Mouse (Mus musculus) thymus, postnatal 14 days (tissue): Measurements from ENCODE around the gene Kirrel2.

Experiments
- DNase-seq: peaks from one replicate; pipeline ENCODE4 v3.0.0; 2021

Kirrel2 gene

GRCm38 (mm10) chr7:30444971-30445751, 12.3 kb downstream of the Kirrel2 start, which contains the start of gene Aplp1:
Aplp1 (minus strand) TSS chr7:30445535.
- DNase-seq = peak; percentile 55

DNA sequence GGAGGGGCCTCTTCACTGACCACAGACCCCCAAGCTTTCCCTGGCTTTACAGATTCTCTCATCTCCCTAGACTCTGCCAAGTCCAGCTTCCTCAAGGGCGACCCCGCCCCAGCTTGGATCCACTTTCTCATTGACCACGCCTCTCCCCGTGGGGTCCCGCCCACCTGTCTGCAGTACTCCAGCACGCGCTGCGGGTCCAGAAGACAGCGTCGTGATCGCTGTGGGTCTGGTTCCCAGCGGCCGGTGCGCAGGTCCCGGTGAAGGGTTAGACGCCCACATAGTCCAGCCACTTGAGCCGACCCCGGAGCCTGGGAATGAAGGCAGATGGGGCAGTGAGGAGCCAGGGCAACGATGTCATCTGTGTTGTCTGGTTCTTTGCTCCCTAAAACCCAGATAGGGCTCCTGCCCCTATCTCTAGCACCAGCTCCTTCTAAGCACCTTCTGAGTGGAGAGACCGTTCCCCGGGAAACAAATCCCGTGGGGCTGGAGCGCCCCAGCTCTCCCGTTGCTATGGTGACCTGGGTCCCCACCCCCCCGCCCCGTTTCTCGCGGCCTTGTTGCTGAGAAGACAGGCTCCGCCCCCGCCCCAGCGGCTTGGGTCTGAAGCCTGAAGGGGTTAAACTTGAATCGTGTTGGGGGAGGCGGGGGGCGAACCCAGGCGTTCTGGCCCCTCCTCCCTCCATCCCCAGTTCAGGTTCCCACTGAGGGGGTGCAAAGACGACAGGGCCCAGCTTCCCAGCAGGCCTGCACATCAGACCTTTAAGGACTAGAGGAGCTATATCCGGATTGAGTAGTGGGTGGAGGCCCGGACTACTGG, 13.1 kb downstream of the Kirrel2 start:
- no peak for DNase-seq

DNA sequence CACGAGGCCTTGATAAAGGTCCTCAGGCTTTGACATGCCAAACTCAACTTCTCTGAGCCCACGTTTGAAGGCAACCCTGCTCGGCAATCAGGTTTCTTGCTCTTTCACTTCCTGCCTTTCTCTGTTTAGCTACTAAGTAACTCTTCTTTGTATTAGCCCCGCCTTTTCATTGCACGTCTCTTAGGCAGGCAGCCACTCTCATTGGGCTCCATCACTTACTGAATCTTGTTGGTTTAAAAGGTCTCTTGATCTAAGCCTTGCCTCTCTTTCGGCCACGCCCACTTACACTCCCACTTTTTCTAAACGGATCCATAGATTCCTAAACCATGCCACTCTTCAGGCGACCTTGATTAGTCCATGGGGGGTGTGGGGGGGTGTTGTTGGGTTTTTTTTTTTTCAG, 13.8 kb downstream of the Kirrel2 start:
- no peak for DNase-seq

DNA sequence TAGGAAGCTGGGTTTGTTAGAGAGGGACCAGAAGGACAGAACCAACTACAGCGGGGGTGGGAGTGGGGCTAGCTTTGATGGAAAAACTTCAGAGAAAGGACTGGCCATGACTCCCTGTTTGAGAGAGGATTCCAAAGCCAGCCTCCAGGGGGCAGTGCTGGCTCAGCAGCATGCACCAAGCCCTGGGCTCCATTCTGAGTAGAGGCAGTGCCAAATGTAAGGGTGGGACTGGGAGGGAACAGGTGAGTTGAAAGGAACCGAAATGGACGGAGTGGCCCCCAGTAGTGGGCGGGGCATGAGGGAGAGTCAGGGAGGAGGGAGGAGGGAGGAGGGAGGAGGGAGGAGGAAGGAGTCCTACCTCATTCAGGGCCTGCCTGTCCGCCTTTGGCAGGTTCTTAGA, 16.8 kb downstream of the Kirrel2 start:
- DNase-seq = peak; percentile 59

DNA sequence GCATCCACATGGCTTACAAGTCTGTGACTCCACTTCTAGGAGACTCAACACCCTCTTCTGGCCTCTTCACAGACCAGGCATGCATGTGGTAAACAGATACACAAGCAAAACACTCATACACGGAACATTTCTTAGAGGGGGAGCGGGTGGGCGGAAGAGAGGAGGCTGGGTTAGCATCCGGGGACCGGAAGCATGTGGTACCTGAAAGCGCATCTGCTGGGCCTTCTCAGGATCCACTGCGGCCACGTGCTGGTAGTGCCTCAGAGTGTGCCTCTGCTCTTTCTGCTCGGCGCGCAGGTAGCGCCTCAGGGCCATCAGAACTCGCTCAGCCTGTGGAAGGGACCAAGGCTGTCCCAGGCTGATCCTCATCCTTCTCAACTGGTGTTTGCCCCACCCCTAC, 17.8 kb downstream of the Kirrel2 start:
- no peak for DNase-seq

GRCm38 (mm10) chr7:30436879-30437278, 20.6 kb downstream of the Kirrel2 start:
- no peak for DNase-seq

- DNase-seq = no peak
These were observed 22.3 kb downstream of the Kirrel2 start for GRCm38 (mm10) chr7:30435156-30435555.

DNA sequence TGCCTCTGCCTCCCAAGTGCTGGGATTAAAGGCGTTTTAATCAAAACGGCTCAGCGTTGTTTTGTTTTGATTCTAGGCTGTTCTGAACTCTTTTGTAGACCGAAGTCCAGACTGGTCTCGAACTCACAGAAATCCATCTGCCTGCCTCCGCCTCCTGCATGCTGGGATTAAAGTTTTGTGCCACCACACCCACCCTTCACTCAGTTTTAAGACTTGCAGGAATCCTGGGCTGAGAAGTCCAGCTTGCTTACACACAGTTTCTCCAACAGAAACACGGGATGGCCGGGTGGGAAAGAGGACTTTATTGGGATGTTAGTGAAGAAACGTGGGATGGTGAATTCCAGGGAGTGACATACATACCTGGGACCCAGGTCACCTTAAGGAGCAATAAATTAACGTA, 22.8 kb downstream of the Kirrel2 start:
- DNase-seq = no peak

DNA sequence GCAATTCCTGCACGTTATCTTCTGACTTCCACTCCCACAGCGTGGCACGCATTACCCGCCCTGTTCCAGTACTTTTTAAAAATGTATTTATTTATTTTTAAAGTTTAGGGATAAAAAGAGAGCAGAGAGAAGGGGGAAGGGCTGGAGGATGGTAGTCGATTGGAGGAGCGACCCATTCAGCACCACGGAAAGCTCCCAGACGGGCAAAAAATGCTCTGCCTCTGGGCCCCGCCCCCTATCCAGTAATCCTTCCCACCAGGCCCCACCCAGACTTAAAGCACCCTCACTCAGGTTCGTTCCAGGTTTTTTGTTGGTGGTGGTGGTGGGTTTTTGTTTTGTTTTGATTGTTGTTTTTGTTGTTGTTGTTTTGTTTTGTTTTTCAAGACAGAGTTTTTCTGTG, 23.3 kb downstream of the Kirrel2 start:
- peak; percentile 51 for DNase-seq

DNA sequence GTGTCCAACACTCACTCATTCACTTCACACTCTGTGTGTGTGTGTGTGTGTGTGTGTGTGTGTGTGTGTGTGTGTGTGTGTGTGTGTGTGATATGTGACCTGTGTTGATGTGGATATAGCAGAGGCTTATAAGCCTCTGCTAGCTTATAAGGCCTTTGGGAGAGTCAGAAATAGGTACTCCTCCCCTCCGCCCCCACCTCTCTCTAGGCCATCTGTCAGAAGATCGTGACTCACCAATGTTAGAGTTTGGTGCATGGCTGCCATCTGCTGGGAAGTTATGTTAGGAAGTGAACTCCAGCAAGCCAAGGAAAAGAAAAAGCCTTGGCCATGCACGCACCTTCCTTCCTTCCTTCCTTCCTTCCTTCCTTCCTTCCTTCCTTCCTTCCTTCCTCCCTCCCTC, 25.7 kb downstream of the Kirrel2 start:
- DNase-seq = peak; percentile 80

DNA sequence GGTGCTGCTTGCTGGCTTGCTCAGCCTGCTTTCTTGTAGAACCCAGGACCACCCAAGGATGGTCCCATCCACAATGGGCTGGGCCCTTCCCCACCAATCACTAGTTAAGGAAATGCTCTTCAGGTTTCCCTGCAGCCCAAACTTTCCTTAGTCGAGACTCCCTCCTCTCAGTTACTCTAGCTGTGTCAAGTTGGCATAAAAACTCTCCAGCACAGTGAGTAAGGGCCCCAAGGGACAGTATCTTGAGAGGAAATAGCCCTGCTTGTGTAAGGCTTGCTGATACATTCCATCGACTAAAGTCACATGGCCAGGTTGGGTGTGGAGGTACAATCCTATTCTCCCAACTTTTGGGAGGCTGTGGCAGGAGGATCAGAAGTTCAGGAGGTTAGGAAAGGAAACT, 27.3 kb downstream of the Kirrel2 start:
- DNase-seq = no peak

- no peak for DNase-seq
These were observed 28.2 kb downstream of the Kirrel2 start for GRCm38 (mm10) chr7:30429327-30429726.

DNA sequence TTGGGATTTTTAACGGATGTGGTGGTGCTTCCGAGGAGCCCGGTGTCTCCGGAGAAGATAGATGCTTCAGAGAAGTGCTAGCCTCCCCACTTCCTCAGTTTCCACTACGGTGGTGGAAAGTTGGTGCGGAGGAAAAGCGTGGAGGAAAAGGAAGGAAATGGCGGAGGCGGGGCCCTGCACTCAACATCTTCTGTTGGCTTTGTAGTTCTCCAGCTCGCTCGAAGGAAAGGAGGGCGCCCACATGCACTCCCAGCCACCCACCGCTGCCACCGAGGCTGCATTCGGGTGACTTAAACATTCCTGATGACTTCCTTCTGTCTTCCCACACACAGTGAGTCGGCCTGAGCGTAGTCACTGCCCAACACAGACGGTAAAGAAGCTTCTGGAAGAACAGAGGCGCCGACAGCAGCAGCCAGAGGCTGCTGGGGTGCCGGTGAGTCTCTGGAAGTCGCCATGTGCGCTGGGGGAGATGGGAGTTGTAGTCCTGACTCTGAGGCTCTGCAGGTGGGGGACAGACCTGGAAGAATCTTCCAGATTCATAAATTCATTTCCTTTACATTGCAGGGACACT, 34.3 kb downstream of the Kirrel2 start:
- DNase-seq = peak; percentile 75

DNA sequence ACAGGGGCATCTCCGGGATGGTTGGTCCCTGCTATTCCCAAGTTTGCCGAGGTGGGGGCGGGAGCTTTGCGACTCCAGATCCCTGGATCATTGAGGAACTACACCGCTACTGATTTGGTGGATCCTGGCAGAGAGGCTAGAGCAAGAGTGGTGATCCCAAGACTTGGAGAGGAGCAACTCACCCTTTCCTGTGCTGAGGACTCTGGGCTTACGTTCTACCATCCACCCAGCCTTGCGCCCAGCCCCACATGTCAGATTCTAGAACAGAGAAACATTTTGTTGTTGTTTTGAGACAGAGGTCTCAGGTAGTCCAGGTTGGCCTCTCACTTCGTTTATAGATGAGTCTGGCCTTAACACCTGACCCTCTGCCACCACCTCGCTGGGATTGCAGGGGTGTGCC, 34.9 kb downstream of the Kirrel2 start:
- no peak for DNase-seq

DNA sequence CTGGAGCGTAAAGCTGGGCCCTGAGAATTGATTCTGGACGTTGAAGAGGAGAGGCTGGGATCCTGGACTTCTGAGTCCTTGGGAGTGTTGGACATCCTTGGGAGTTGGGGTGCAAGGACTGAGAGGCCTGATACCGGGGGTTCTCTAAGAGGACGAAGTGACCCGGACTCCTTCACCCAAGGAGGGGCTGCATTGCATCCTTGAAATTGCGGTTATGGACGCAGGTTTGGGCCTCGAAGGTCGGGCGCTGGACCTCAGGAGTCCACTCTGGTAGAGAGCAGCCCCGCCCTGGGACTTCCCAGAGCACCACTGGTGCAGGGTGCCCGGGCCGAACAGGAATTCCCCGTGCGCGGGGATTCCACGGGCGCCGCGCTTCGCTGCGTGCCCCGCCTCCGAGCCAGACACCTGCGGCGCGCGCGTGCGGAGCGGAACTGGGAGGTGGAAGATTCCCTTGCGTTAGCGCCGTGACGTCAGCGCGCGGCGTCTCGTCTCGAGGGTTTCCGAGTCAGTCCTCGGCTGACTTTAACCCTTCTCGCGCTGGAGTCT, 35.5 kb downstream of the Kirrel2 start:
- peak; percentile 97 for DNase-seq

- peak; percentile 95 for DNase-seq
These were observed 36.2 kb downstream of the Kirrel2 start, which contains the start of gene Nfkbid for GRCm38 (mm10) chr7:30421175-30421889. Nfkbid (plus strand) TSS chr7:30421732.

DNA sequence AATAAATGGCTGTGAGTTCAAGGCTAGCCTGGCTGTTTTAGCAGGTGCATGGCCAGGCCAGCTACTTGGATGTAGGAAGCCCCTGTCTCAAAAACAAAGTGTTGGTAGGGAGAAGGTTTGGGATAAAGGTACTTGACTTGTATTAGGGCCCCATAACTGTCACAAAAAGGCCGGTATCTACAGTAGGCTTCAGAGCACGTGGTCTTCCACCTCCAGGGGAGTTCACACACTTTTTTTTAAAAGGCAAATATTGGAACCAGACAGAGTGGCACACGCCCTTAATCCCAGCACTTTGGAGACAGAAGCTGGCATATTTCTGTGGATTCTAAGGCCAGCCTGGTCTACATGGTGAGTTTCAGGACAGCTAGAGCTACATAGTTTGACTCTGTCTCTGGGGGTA, 36.8 kb downstream of the Kirrel2 start:
- no peak for DNase-seq

GRCm38 (mm10) chr7:30419561-30420499, 37.7 kb downstream of the Kirrel2 start, which contains the start of gene Hcst:
Hcst (minus strand) TSS chr7:30419854.
- DNase-seq = peak; percentile 72

GRCm38 (mm10) chr7:30417856-30418255, 39.6 kb downstream of the Kirrel2 start:
- peak; percentile 64 for DNase-seq

DNA sequence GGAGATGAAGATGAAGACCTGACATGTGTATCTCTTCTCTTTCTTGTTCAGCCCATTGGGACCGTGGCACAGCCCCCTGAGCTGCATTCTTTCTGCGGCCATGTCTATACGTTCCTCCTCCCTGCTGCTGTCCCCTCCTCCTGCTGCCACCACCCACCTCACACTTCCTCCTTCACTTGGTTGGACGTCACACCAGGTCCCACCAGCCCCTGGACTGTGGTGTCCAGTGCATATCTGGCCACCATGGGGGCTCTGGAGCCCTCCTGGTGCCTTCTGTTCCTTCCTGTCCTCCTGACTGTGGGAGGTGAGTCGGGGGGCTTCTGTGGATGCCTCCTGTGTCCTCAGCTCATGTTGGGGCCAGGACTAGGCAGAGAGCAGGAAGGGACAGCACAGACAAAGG, 43.9 kb downstream of the Kirrel2 start, which contains the start of gene Tyrobp:
Gene Tyrobp, plus strand, starts transcription at position 165 of the 400 bp plus-strand sequence.
- DNase-seq = no peak

DNA sequence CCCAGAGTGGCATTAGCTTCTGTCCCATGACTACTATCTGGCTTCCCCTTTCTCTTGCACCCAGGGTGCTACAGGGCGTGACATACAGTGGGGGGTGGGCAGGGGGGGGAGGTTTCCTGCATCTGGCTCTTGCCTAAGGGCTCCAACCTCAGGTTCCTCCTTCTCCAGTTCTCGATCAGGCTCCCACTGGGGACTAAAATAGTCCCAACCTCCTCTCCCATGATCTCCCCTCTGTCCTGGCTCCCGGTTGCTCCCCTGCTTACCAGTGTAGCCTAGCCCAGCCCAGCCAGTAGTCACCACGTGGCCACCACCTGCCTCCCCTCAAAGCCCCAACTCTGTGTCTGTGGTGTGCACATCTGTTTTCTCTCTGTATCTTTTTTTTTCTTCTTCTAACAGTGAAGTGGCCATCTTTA, 44.7 kb downstream of the Kirrel2 start:
- DNase-seq = peak; percentile 61
